Mouse (Mus musculus): ENCODE measurements around the gene Pafah1b2. TPM values are rescaled to one million over a fixed set of nuclear protein-coding genes. Genes with fewer than 3 reads are reported as not detected.

Gene Pafah1b2
- polyA plus RNA-seq (2015; fragmentation: Nextera tagmentation; extraction: Ambion mirVana) = 123 and 137 TPM in 2 replicates

DNA sequence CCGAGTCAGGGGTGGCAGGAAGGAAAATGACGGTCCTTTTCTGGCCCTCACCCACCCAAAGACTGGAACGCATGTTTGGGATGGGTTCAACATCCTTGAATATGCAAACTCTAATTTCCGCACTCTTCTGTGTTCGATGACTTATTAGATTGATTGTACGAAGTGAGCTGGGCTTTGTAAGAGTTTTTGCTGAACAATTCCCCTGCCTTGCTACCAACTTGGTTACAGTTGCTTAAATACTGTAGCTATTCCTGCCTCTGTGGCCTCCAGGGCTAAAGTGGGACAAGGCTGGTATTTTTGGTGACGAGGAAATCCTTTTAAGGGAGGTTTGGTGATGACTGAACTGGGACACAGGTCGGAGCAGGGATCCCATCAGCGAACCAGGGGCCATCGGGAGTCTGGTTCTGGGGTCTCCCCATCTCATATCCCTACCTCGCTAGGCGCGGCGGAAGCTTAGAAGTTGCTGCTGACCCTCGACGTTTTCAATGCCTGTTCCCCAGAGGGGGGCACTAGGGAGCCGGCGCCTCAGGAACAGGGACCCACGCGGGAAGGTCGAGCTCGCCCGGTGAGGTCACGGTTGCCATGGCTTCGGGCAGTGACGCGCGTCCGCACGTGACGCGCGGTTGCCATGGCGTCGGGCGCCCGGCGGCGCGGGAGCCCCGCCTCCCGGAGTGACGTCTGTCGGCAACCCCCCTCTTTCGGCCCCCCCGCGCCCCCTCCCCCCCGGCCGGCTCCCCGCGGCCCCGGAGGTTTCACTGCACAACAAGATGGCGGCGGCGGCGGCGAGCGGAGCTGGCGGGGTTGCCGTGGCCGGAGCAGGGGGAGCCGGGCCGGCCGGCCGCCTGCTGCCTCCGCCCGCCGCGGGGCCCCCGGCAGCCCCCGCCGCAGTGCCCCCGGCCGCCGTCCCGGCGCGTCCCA, at the start of gene Pafah1b2, which contains the start of gene Sik3:
Gene Pafah1b2, minus strand, starts transcription at position 600 of the 918 bp plus-strand sequence.
Gene Sik3, plus strand, starts transcription at position 730 of the 918 bp plus-strand sequence.
- Histone ChIP-seq H3K36me3 (ENCODE audit: control insufficient read depth, insufficient read depth, low read length) (no peaks in the 10 kb centered on the region), H3K27me3 (replicated peaks; ENCODE audit: control insufficient read depth, insufficient read depth, low read length) (no peaks in the 10 kb centered on the region), H3K27ac (ENCODE audit: low read length) (peak within 1 kb of the TSS; percentile 96), H3K9me3 (ENCODE audit: control insufficient read depth, low read length) (no peaks in the 10 kb centered on the region), H3K4me1 (ENCODE audit: control insufficient read depth, insufficient read depth, low read length) (peaks cover 35% of the 10 kb centered on the region), H3K4me2 (ENCODE audit: low read depth, low read length) (peak within 1 kb of the TSS; percentile 80), H3K4me3 (ENCODE audit: low read length) (peak within 1 kb of the TSS; percentile 99), H3K9ac (ENCODE audit: low read depth, low read length) (peak within 1 kb of the TSS; percentile 99)
- ATAC-seq = peak; percentile 82
- WGBS = 2% methylated on average over 64 of the region's 78 CpGs

DNA sequence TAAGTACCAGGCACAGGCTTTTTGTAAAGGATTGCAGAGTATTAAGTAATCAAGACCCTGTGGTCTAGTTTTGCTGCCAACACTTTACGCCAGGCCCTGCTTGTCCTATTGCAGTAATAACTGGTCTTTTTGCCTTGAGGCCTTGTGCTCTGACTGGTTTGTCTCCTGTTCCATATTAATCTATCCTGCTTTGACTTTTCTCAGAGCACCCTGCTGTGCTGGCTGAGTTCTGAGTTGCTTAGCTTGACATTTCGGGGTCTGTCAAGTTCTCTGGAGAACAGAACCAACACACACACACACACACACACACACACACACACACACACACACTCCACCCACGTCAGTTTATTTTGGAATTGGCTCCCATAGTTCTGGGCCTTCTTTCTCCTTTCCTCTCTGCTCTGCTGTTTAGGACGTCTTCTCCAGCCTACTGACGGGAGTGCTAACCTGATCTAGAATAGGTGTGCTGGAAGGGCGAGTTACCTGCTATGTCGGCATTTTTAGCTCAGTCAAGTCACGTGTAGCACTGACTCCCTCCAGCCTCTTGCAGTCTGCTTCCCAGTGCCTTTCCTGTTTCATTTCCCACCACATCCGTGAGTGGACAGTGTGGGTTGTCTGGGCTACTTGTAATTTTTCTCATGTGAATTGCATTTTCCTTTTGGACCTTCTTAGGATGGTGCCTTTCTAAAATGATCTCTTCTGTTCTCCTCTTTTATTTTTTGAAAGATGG, 49.4 kb upstream of the Pafah1b2 start:
- H3K27ac ChIP-seq (ENCODE audit: low read length) = no peak overlapping the region
- no peak for ATAC-seq
- H3K36me3 ChIP-seq (ENCODE audit: control insufficient read depth, insufficient read depth, low read length) = no peaks in the 10 kb centered on the region
- no peak overlapping the region for H3K4me2 ChIP-seq (ENCODE audit: low read depth, low read length)
- H3K9me3 ChIP-seq (ENCODE audit: control insufficient read depth, low read length) = no peaks in the 10 kb centered on the region
- H3K9ac ChIP-seq (ENCODE audit: low read depth, low read length) = no peak overlapping the region
- H3K4me3 ChIP-seq (ENCODE audit: low read length) = no peak overlapping the region
- H3K4me1 ChIP-seq (ENCODE audit: control insufficient read depth, insufficient read depth, low read length) = peaks cover 6% of the 10 kb centered on the region; the same call in 1 of the 2 replicates
- no peaks in the 10 kb centered on the region for H3K27me3 ChIP-seq (replicated peaks; ENCODE audit: control insufficient read depth, insufficient read depth, low read length)
- WGBS = 69% methylated on average over 9 of the region's 9 CpGs

DNA sequence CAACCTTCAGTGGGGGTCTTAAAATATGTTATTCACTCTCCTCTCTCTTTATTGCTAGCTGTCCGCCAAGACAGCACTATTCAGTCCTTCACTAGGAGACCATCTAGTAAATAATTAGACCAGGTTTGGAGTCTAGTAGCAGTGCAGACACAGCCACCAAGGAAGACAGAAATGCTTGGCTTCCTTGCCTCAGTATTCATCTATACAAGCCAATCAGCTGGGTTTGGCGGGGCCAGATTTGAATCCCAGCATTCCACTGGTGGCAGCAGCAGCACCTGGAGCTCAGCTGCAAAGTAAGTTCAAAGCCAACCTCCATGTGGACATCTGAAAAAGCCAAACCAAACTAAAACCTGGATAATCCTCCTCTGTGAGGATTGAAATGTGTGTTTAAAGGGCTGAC, 47.8 kb upstream of the Pafah1b2 start:
- no peaks in the 10 kb centered on the region for H3K27me3 ChIP-seq (replicated peaks; ENCODE audit: control insufficient read depth, insufficient read depth, low read length)
- 70% methylated on average over 2 of the region's 2 CpGs for WGBS
- H3K9ac ChIP-seq (ENCODE audit: low read depth, low read length) = no peak overlapping the region
- no peak overlapping the region for H3K27ac ChIP-seq (ENCODE audit: low read length)
- H3K9me3 ChIP-seq (ENCODE audit: control insufficient read depth, low read length) = no peaks in the 10 kb centered on the region
- H3K4me2 ChIP-seq (ENCODE audit: low read depth, low read length) = no peak overlapping the region
- H3K36me3 ChIP-seq (ENCODE audit: control insufficient read depth, insufficient read depth, low read length) = no peaks in the 10 kb centered on the region
- peaks cover 9% of the 10 kb centered on the region; the same call in 1 of the 2 replicates for H3K4me1 ChIP-seq (ENCODE audit: control insufficient read depth, insufficient read depth, low read length)
- ATAC-seq = no peak
- H3K4me3 ChIP-seq (ENCODE audit: low read length) = no peak overlapping the region

DNA sequence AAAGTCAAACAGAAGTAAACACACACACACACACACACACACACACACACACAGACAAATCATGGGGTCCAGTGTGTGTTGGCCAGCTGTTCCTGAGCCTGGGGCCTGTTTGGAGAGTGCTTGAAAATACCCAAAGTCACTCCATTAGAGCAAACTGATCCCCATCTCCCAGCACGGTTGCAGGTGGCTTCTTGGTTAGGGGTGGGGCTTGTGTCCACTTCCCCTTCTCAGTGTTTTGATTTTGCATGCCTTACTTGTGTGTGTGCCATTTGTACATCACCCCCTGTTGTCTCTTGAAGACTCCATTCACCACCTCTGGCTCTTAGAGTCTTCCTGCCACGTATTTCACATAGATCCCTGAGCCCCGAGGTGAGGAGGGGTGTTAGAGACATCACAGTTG, 45.6 kb upstream of the Pafah1b2 start:
- H3K4me3 ChIP-seq (ENCODE audit: low read length) = no peak overlapping the region
- H3K27ac ChIP-seq (ENCODE audit: low read length) = no peak overlapping the region
- ATAC-seq = no peak
- WGBS = 92% methylated on average over 3 of the region's 3 CpGs
- H3K27me3 ChIP-seq (replicated peaks; ENCODE audit: control insufficient read depth, insufficient read depth, low read length) = no peaks in the 10 kb centered on the region
- no peak overlapping the region for H3K9ac ChIP-seq (ENCODE audit: low read depth, low read length)
- no peaks in the 10 kb centered on the region for H3K9me3 ChIP-seq (ENCODE audit: control insufficient read depth, low read length)
- no peaks in the 10 kb centered on the region for H3K36me3 ChIP-seq (ENCODE audit: control insufficient read depth, insufficient read depth, low read length)
- H3K4me2 ChIP-seq (ENCODE audit: low read depth, low read length) = no peak overlapping the region
- peaks cover 12% of the 10 kb centered on the region for H3K4me1 ChIP-seq (ENCODE audit: control insufficient read depth, insufficient read depth, low read length)

DNA sequence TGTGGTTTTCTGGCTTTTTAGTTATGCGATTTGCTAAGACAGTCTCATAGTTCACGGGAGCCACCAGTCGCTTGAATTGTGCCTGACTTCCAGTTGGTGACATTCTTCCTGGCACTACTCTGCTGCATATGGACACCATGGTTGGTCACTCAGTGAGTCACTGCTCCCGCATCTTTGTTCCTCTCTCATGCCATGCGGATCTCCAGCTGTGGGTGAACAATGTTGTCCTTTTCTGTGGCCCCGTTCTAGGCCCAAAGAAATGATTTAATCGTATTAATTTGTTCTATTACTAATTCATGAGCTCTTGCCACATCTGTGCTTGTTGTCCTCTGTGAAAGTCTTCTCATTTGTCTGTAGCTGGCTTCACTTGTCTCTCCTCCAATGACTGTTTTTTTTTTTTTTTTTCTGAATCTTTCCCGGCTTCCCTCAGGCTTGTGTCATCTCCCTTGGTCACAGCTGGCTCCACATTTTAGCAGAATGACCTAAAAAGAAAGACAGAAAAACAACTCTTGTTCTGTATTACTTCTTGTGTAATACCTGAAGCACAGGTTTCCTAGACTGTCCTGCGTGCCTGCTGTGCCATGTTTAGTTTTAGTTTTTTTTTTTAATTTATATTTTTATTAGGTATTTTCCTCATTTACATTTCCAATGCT, 40.6 kb upstream of the Pafah1b2 start:
- Histone ChIP-seq H3K4me1 (ENCODE audit: control insufficient read depth, insufficient read depth, low read length) (peaks cover 10% of the 10 kb centered on the region), H3K4me3 (ENCODE audit: low read length) (no peak overlapping the region), H3K9me3 (ENCODE audit: control insufficient read depth, low read length) (no peaks in the 10 kb centered on the region), H3K27ac (ENCODE audit: low read length) (no peak overlapping the region), H3K36me3 (ENCODE audit: control insufficient read depth, insufficient read depth, low read length) (no peaks in the 10 kb centered on the region), H3K4me2 (ENCODE audit: low read depth, low read length) (no peak overlapping the region), H3K27me3 (replicated peaks; ENCODE audit: control insufficient read depth, insufficient read depth, low read length) (no peaks in the 10 kb centered on the region), H3K9ac (ENCODE audit: low read depth, low read length) (no peak overlapping the region)
- WGBS = 80% methylated on average over 9 of the region's 9 CpGs
- ATAC-seq = no peak

DNA sequence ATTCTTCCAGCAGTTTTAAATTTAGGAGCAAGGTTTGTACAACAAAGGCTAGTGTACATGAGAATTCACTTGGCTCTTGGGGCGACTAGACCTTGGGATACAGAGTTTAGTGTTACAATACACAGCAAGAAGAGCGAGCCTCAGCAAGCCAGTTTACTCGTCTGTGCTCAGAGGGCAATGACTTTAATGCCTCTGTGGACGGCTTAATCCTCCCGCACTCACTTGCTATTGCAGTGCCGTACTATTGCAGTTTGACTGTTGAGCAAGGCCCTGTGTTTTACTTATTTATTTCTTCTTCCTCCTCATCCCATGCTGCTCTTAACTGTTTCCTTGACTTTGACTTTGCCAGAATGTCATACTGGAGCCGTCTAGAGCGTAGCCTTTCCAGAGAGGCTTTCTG, 37.7 kb upstream of the Pafah1b2 start:
- Histone ChIP-seq H3K4me2 (ENCODE audit: low read depth, low read length) (no peak overlapping the region), H3K9me3 (ENCODE audit: control insufficient read depth, low read length) (no peaks in the 10 kb centered on the region), H3K4me3 (ENCODE audit: low read length) (no peak overlapping the region), H3K9ac (ENCODE audit: low read depth, low read length) (no peak overlapping the region), H3K27me3 (replicated peaks; ENCODE audit: control insufficient read depth, insufficient read depth, low read length) (no peaks in the 10 kb centered on the region), H3K36me3 (ENCODE audit: control insufficient read depth, insufficient read depth, low read length) (no peaks in the 10 kb centered on the region), H3K27ac (ENCODE audit: low read length) (no peak overlapping the region), H3K4me1 (ENCODE audit: control insufficient read depth, insufficient read depth, low read length) (peaks cover 7% of the 10 kb centered on the region; the same call in 1 of the 2 replicates)
- WGBS = 84% methylated on average over 8 of the region's 8 CpGs
- ATAC-seq = no peak

GRCm38 (mm10) chr9:46049525-46049924, 37.0 kb upstream of the Pafah1b2 start:
- WGBS = 75% methylated on average over 7 of the region's 7 CpGs
- H3K27me3 ChIP-seq (replicated peaks; ENCODE audit: control insufficient read depth, insufficient read depth, low read length) = no peaks in the 10 kb centered on the region
- no peak overlapping the region for H3K4me2 ChIP-seq (ENCODE audit: low read depth, low read length)
- no peak overlapping the region for H3K4me3 ChIP-seq (ENCODE audit: low read length)
- H3K9ac ChIP-seq (ENCODE audit: low read depth, low read length) = no peak overlapping the region
- H3K36me3 ChIP-seq (ENCODE audit: control insufficient read depth, insufficient read depth, low read length) = no peaks in the 10 kb centered on the region
- ATAC-seq = no peak
- peaks cover 5% of the 10 kb centered on the region; the same call in 1 of the 2 replicates for H3K4me1 ChIP-seq (ENCODE audit: control insufficient read depth, insufficient read depth, low read length)
- no peak overlapping the region for H3K27ac ChIP-seq (ENCODE audit: low read length)
- no peaks in the 10 kb centered on the region for H3K9me3 ChIP-seq (ENCODE audit: control insufficient read depth, low read length)

GRCm38 (mm10) chr9:46046724-46047517, 34.4 kb upstream of the Pafah1b2 start:
- H3K36me3 ChIP-seq (ENCODE audit: control insufficient read depth, insufficient read depth, low read length) = no peaks in the 10 kb centered on the region
- no peak overlapping the region for H3K4me3 ChIP-seq (ENCODE audit: low read length)
- H3K27ac ChIP-seq (ENCODE audit: low read length) = no peak overlapping the region
- no peak for ATAC-seq
- H3K27me3 ChIP-seq (replicated peaks; ENCODE audit: control insufficient read depth, insufficient read depth, low read length) = no peaks in the 10 kb centered on the region
- H3K4me1 ChIP-seq (ENCODE audit: control insufficient read depth, insufficient read depth, low read length) = peaks cover 4% of the 10 kb centered on the region; the same call in 1 of the 2 replicates
- H3K9ac ChIP-seq (ENCODE audit: low read depth, low read length) = no peak overlapping the region
- H3K9me3 ChIP-seq (ENCODE audit: control insufficient read depth, low read length) = no peaks in the 10 kb centered on the region
- WGBS = 85% methylated on average over 11 of the region's 11 CpGs
- no peak overlapping the region for H3K4me2 ChIP-seq (ENCODE audit: low read depth, low read length)

All from intestine, embryonic 16.5 days (tissue).